Mouse (Mus musculus) heart, postnatal 0 days (tissue): ENCODE data around the gene Serpinf1. TPM values are rescaled to one million over a fixed set of nuclear protein-coding genes. Genes with fewer than 3 reads are reported as not detected.

Source experiments
- ATAC-seq: fragments of 200-750 bp; cut with Nextera tagmentation; 2 replicates; pipeline ENCODE4 v1.8.0; 2017; ENCODE audit warnings: low read depth, moderate number of reproducible peaks, moderate library complexity; ENCODE audit not compliant: insufficient read depth
- DNase-seq: peaks from one replicate; pipeline ENCODE4 v3.0.0-alpha.2; 2016; ENCODE audit warnings: low spot score
- H3K27ac ChIP-seq: fragments of 300-500 bp; sonication (generic); 2 replicates; pipeline ENCODE4 v1.5.1; 2014; ENCODE audit warnings: low read depth, mild to moderate bottlenecking
- H3K27me3 ChIP-seq: fragments of 300-500 bp; sonication (generic); 2 replicates; pipeline ENCODE4 v1.6.1; 2014; ENCODE audit warnings: low read length, mixed read lengths; ENCODE audit not compliant: control insufficient read depth, insufficient read depth
- H3K36me3 ChIP-seq: fragments of 300-500 bp; sonication (generic); replicated peaks from 2 replicates; pipeline ENCODE4 v1.6.1; 2014; ENCODE audit warnings: low read length, mixed read lengths; ENCODE audit not compliant: control insufficient read depth, insufficient read depth
- H3K4me1 ChIP-seq: fragments of 300-500 bp; sonication (generic); 2 replicates; pipeline ENCODE4 v1.6.1; 2014; ENCODE audit warnings: antibody characterized with exemption; ENCODE audit not compliant: control insufficient read depth, insufficient read depth
- H3K4me2 ChIP-seq: fragments of 300-500 bp; sonication (generic); 2 replicates; pipeline ENCODE4 v1.6.1; 2014; ENCODE audit warnings: low read depth, mild to moderate bottlenecking, low read length, moderate library complexity
- H3K4me3 ChIP-seq: fragments of 300-500 bp; sonication (generic); 2 replicates; pipeline ENCODE4 v1.5.1; 2014; ENCODE audit warnings: low read depth, low read length
- H3K9ac ChIP-seq: fragments of 300-500 bp; sonication (generic); replicated peaks from 2 replicates; pipeline ENCODE4 v1.6.1; 2014; ENCODE audit warnings: low read depth, low read length, mixed read lengths
- H3K9me3 ChIP-seq: fragments of 300-500 bp; sonication (generic); replicated peaks from 2 replicates; pipeline ENCODE4 v1.6.1; 2016; ENCODE audit warnings: low read length; ENCODE audit not compliant: control insufficient read depth
- CTCF ChIP-seq: IDR thresholded peaks from 2 replicates; pipeline ENCODE4 v1.5.1; 2016; ENCODE audit warnings: antibody characterized with exemption, control low read depth, low read depth
- EP300 ChIP-seq: IDR thresholded peaks from 2 replicates; pipeline ENCODE4 v1.6.1; 2016; ENCODE audit warnings: antibody characterized with exemption, low read depth
- WGBS: fragments of 180-500 bp; shearing (Covaris S2); extraction: QIAGEN DNeasy Blood & Tissue Kit; methylation state at CpG from one replicate; pipeline ENCODE4 v1.1.7; 2014; 5-methylcytosine and 5-hydroxymethylcytosine counted together
- polyA plus RNA-seq: library from polyadenylated mRNA; unstranded; fragments of >200 nt; fragmentation: Nextera tagmentation; extraction: Ambion mirVana; gene quantifications from 2 replicates; pipeline ENCODE4 v1.2.1, GENCODE M21; 2015
- total RNA-seq: library from RNA; depleted of rRNA; stranded (reverse); fragments of >200 nt; gene quantifications from 2 replicates; pipeline ENCODE4 v1.2.3, GENCODE M21; 2014; ENCODE audit warnings: low replicate concordance

The Serpinf1 gene
- total and polyA plus RNA-seq, 2 experiments from 2014 or later = 20.4 to 112 TPM

- no peak for DNase-seq
- TF ChIP-seq EP300 (no peak), CTCF (no peak)
- H3K4me2 ChIP-seq = no peak overlapping the region
- WGBS = 85% methylated on average over 3 of the region's 3 CpGs
- H3K4me3 ChIP-seq = no peak overlapping the region
- no peaks in the 10 kb centered on the region for H3K4me1 ChIP-seq
- H3K27ac ChIP-seq = no peak overlapping the region
- no peak overlapping the region for H3K9ac ChIP-seq
- H3K27me3 ChIP-seq = no peaks in the 10 kb centered on the region
- no peak for ATAC-seq
- peaks cover 23% of the 10 kb centered on the region for H3K36me3 ChIP-seq
- no peaks in the 10 kb centered on the region for H3K9me3 ChIP-seq
Observed at GRCm38 (mm10) chr11:75439951-75440350, 17.4 kb upstream of the Serpinf1 start.

GRCm38 (mm10) chr11:75439363-75439762, 16.9 kb upstream of the Serpinf1 start, which contains the start of gene Serpinf2:
Gene Serpinf2, minus strand, starts transcription at chr11:75439591.
- ATAC-seq = no peak
- Histone ChIP-seq H3K36me3 (peaks cover 18% of the 10 kb centered on the region), H3K27ac (no peak within 1 kb of the TSS), H3K27me3 (no peaks in the 10 kb centered on the region), H3K9me3 (peaks cover 2% of the 10 kb centered on the region; the same call in 1 of the 2 replicates), H3K4me3 (no peak within 1 kb of the TSS), H3K4me2 (no peak within 1 kb of the TSS), H3K9ac (no peak within 1 kb of the TSS), H3K4me1 (no peaks in the 10 kb centered on the region)
- no peak for DNase-seq
- 93% methylated on average over 6 of the region's 6 CpGs for WGBS
- no peak for TF ChIP-seq EP300
- TF ChIP-seq CTCF = no peak

GRCm38 (mm10) chr11:75438804-75439203, 16.3 kb upstream of the Serpinf1 start:
- WGBS = 86% methylated on average over 3 of the region's 3 CpGs
- Histone ChIP-seq H3K27me3 (no peaks in the 10 kb centered on the region), H3K9me3 (peaks cover 5% of the 10 kb centered on the region; the same call in 1 of the 2 replicates), H3K9ac (no peak overlapping the region), H3K27ac (no peak overlapping the region), H3K36me3 (peaks cover 14% of the 10 kb centered on the region; the same call in 1 of the 2 replicates), H3K4me2 (no peak overlapping the region), H3K4me3 (no peak overlapping the region), H3K4me1 (no peaks in the 10 kb centered on the region)
- DNase-seq (no peak), ATAC-seq (no peak)
- TF ChIP-seq EP300 = no peak
- TF ChIP-seq CTCF = no peak

- H3K27ac ChIP-seq = no peak overlapping the region
- peaks cover 14% of the 10 kb centered on the region; the same call in 1 of the 2 replicates for H3K36me3 ChIP-seq
- no peak overlapping the region for H3K4me2 ChIP-seq
- no peaks in the 10 kb centered on the region for H3K4me1 ChIP-seq
- no peak for DNase-seq
- WGBS = 78% methylated on average over 13 of the region's 13 CpGs
- H3K9ac ChIP-seq = no peak overlapping the region
- H3K27me3 ChIP-seq = no peaks in the 10 kb centered on the region
- no peak for ATAC-seq
- no peak overlapping the region for H3K4me3 ChIP-seq
- peaks cover 5% of the 10 kb centered on the region; the same call in 1 of the 2 replicates for H3K9me3 ChIP-seq
- no peak for TF ChIP-seq CTCF
- no peak for TF ChIP-seq EP300
Observed at GRCm38 (mm10) chr11:75438194-75438593, 15.7 kb upstream of the Serpinf1 start.

- ATAC-seq (no peak), DNase-seq (no peak)
- TF ChIP-seq EP300 (no peak), CTCF (no peak)
- H3K9me3 ChIP-seq = peaks cover 5% of the 10 kb centered on the region; the same call in 1 of the 2 replicates
- H3K9ac ChIP-seq = no peak overlapping the region
- 80% methylated on average over 5 of the region's 5 CpGs for WGBS
- H3K36me3 ChIP-seq = no peaks in the 10 kb centered on the region
- H3K27ac ChIP-seq = no peak overlapping the region
- H3K4me2 ChIP-seq = no peak overlapping the region
- no peak overlapping the region for H3K4me3 ChIP-seq
- H3K27me3 ChIP-seq = no peaks in the 10 kb centered on the region
- H3K4me1 ChIP-seq = no peaks in the 10 kb centered on the region
Observed at GRCm38 (mm10) chr11:75434138-75434537, 11.6 kb upstream of the Serpinf1 start.

- H3K9me3 ChIP-seq = peaks cover 5% of the 10 kb centered on the region; the same call in 1 of the 2 replicates
- H3K4me3 ChIP-seq = no peak overlapping the region
- H3K36me3 ChIP-seq = no peaks in the 10 kb centered on the region
- H3K27me3 ChIP-seq = no peaks in the 10 kb centered on the region
- DNase-seq (no peak), ATAC-seq (no peak)
- TF ChIP-seq CTCF (no peak), EP300 (no peak)
- H3K4me1 ChIP-seq = no peaks in the 10 kb centered on the region
- no peak overlapping the region for H3K9ac ChIP-seq
- WGBS = 78% methylated on average over 11 of the region's 11 CpGs
- H3K27ac ChIP-seq = no peak overlapping the region
- H3K4me2 ChIP-seq = no peak overlapping the region
Observed at GRCm38 (mm10) chr11:75431307-75431706, 8.8 kb upstream of the Serpinf1 start.
